Mouse (Mus musculus) MEL (cell line): ENCODE data around the gene Ces1c. TPM values are rescaled to one million over a fixed set of nuclear protein-coding genes. Genes with fewer than 3 reads are reported as not detected.
A peak's percentile ranks its signal among the peaks of the same experiment; 100 is the strongest.

Source experiments
- DNase-seq: peaks from one replicate; pipeline ENCODE4 v3.0.0; 2011; ENCODE audit warnings: low read depth, low spot score
- H3K27ac ChIP-seq: 2 replicates; pipeline ENCODE4 v1.5.1; 2012; ENCODE audit warnings: low read depth, mild to moderate bottlenecking, control low read depth, low read length, moderate library complexity; ENCODE audit not compliant: control insufficient read depth
- H3K27me3 ChIP-seq, 2 experiments: fragments of 150-350 bp in 1 of 2; sonication (generic) in 1 of 2; 2 replicates each; pipeline ENCODE4 v1.6.1; 2012; ENCODE audit warnings: low read length in 2 of 2, mild to moderate bottlenecking in 2 of 2, improper control_type of control experiment in 1 of 2, moderate library complexity in 1 of 2; ENCODE audit not compliant: insufficient read depth in 2 of 2, control insufficient read depth in 1 of 2
- H3K36me3 ChIP-seq, 2 experiments: 2 replicates each; pipeline ENCODE4 v1.6.1; 2012 to 2014; ENCODE audit warnings: low read length in 2 of 2, improper control_type of control experiment in 1 of 2, inconsistent platforms in 1 of 2, mild to moderate bottlenecking in 1 of 2; ENCODE audit not compliant: insufficient read depth in 2 of 2, control insufficient read depth in 1 of 2
- H3K4me1 ChIP-seq, 2 experiments: fragments of 150-350 bp in 1 of 2; sonication (generic) in 1 of 2; 2 replicates each; pipeline ENCODE4 v1.6.1; 2012; ENCODE audit warnings: low read length in 2 of 2, improper control_type of control experiment in 1 of 2, mild to moderate bottlenecking in 1 of 2; ENCODE audit not compliant: insufficient read depth in 2 of 2, control insufficient read depth in 1 of 2
- H3K4me3 ChIP-seq, 2 experiments: fragments of 150-350 bp in 1 of 2; sonication (generic) in 1 of 2; 2 replicates each; pipeline ENCODE4 v1.5.1; 2012; ENCODE audit warnings: low read depth in 2 of 2, low read length in 2 of 2, mild to moderate bottlenecking in 2 of 2, moderate library complexity in 2 of 2, control low read depth in 1 of 2, improper control_type of control experiment in 1 of 2; ENCODE audit not compliant: control insufficient read depth in 1 of 2, insufficient read depth in 1 of 2
- H3K79me2 ChIP-seq: 2 replicates; pipeline ENCODE4 v1.6.1; 2012; ENCODE audit warnings: mild to moderate bottlenecking, low read length, moderate library complexity; ENCODE audit not compliant: control insufficient read depth, poor library complexity, insufficient read depth
- H3K9ac ChIP-seq: 2 replicates; pipeline ENCODE4 v1.6.1; 2012; ENCODE audit warnings: low read depth, mild to moderate bottlenecking, control low read depth, low read length, moderate library complexity; ENCODE audit not compliant: control insufficient read depth, poor library complexity, severe bottlenecking
- H3K9me3 ChIP-seq: fragments of 150-350 bp; sonication (generic); replicated peaks from 2 replicates; pipeline ENCODE4 v1.6.1; 2012; ENCODE audit warnings: mild to moderate bottlenecking, low read length, improper control_type of control experiment, moderate library complexity; ENCODE audit not compliant: insufficient read depth
- BHLHE40 ChIP-seq: IDR thresholded peaks from 2 replicates; pipeline ENCODE4 v1.6.1; 2012; ENCODE audit warnings: low read depth, mild to moderate bottlenecking, inconsistent platforms, low read length, improper control_type of control experiment, borderline replicate concordance
- CHD1 ChIP-seq: IDR thresholded peaks from 2 replicates; pipeline ENCODE4 v1.6.1; 2012; ENCODE audit warnings: low read depth, mild to moderate bottlenecking, inconsistent platforms, low read length, improper control_type of control experiment
- CTCF ChIP-seq, 3 experiments: IDR thresholded peaks in 2 of 3; conservative IDR thresholded peaks in 1 of 3; 2 replicates each; pipeline ENCODE4 v1.5.1; 2011 to 2012; ENCODE audit warnings: low read length in 3 of 3, low read depth in 2 of 3, mild to moderate bottlenecking in 2 of 3, improper control_type of control experiment in 1 of 3, inconsistent platforms in 1 of 3, mixed read lengths in 1 of 3, moderate library complexity in 1 of 3; ENCODE audit not compliant: control insufficient read depth in 1 of 3, insufficient read depth in 1 of 3, poor library complexity in 1 of 3, severe bottlenecking in 1 of 3
- E2F4 ChIP-seq: IDR thresholded peaks from 2 replicates; pipeline ENCODE4 v1.6.1; 2011; ENCODE audit warnings: low read depth, low read length, improper control_type of control experiment, borderline replicate concordance
- GABPA ChIP-seq: IDR thresholded peaks from 2 replicates; pipeline ENCODE4 v1.6.1; 2012; ENCODE audit warnings: low read depth, mild to moderate bottlenecking, inconsistent platforms, low read length, improper control_type of control experiment, moderate library complexity
- GATA1 ChIP-seq: IDR thresholded peaks from 2 replicates; pipeline ENCODE4 v1.6.1; 2011; ENCODE audit warnings: low read depth, low read length, improper control_type of control experiment
- HCFC1 ChIP-seq: IDR thresholded peaks from 2 replicates; pipeline ENCODE4 v1.6.1; 2012; ENCODE audit warnings: low read depth, mild to moderate bottlenecking, inconsistent platforms, low read length, improper control_type of control experiment, moderate library complexity
- KAT2A ChIP-seq: conservative IDR thresholded peaks from 2 replicates; pipeline ENCODE4 v1.6.1; 2012; ENCODE audit warnings: low read depth, low read length, improper control_type of control experiment, inconsistent platforms
- MEF2A ChIP-seq: IDR thresholded peaks from 2 replicates; pipeline ENCODE4 v1.6.1; 2014; ENCODE audit warnings: low read depth, mild to moderate bottlenecking, inconsistent platforms, low read length, improper control_type of control experiment; ENCODE audit not compliant: poor library complexity, insufficient replicate concordance, severe bottlenecking; ENCODE audit errors: extremely low read depth
- NELFE ChIP-seq: IDR thresholded peaks from 2 replicates; pipeline ENCODE4 v1.6.1; 2011; ENCODE audit warnings: low read depth, low read length, improper control_type of control experiment
- POLR2A ChIP-seq, 2 experiments: IDR thresholded peaks; 2 replicates each; pipeline ENCODE4 v1.6.1; 2011 to 2012; ENCODE audit warnings: low read length in 2 of 2, mild to moderate bottlenecking in 2 of 2, control low read depth in 1 of 2, improper control_type of control experiment in 1 of 2, low read depth in 1 of 2, moderate library complexity in 1 of 2; ENCODE audit not compliant: control insufficient read depth in 1 of 2, insufficient read depth in 1 of 2, poor library complexity in 1 of 2
- POLR2AphosphoS5 ChIP-seq: IDR thresholded peaks from 2 replicates; pipeline ENCODE4 v1.6.1; 2012; ENCODE audit warnings: low read depth, borderline replicate concordance, mild to moderate bottlenecking, inconsistent platforms, low read length, moderate library complexity, mixed read lengths
- RAD21 ChIP-seq: IDR thresholded peaks from 2 replicates; pipeline ENCODE4 v1.6.1; 2011; ENCODE audit warnings: mild to moderate bottlenecking, low read depth, low read length, improper control_type of control experiment
- SIN3A ChIP-seq: IDR thresholded peaks from 2 replicates; pipeline ENCODE4 v1.6.1; 2012; ENCODE audit warnings: low read length, improper control_type of control experiment, inconsistent platforms
- SMC3 ChIP-seq: IDR thresholded peaks from 2 replicates; pipeline ENCODE4 v1.6.1; 2011; ENCODE audit warnings: low read depth, low read length, improper control_type of control experiment
- TAL1 ChIP-seq: IDR thresholded peaks from 2 replicates; pipeline ENCODE4 v1.6.1; 2012; ENCODE audit warnings: mild to moderate bottlenecking, inconsistent platforms, low read length, moderate library complexity, mixed read lengths
- TCF12 ChIP-seq: IDR thresholded peaks from 2 replicates; pipeline ENCODE4 v1.6.1; 2014; ENCODE audit warnings: low read depth, mild to moderate bottlenecking, inconsistent platforms, low read length, improper control_type of control experiment, moderate library complexity
- UBTF ChIP-seq: IDR thresholded peaks from 2 replicates; pipeline ENCODE4 v1.6.1; 2012; ENCODE audit warnings: low read depth, mild to moderate bottlenecking, inconsistent platforms, low read length, improper control_type of control experiment, moderate library complexity, borderline replicate concordance; ENCODE audit not compliant: insufficient read depth
- USF1 ChIP-seq: IDR thresholded peaks from 2 replicates; pipeline ENCODE4 v1.6.1; 2014; ENCODE audit warnings: low read depth, mild to moderate bottlenecking, inconsistent platforms, low read length, improper control_type of control experiment, moderate library complexity
- ZC3H11A ChIP-seq: IDR thresholded peaks from 2 replicates; pipeline ENCODE4 v1.6.1; 2012; ENCODE audit warnings: low read depth, mild to moderate bottlenecking, inconsistent platforms, low read length, improper control_type of control experiment
- ZNF384 ChIP-seq: IDR thresholded peaks from 2 replicates; pipeline ENCODE4 v1.6.1; 2012; ENCODE audit warnings: low read depth, mild to moderate bottlenecking, inconsistent platforms, low read length, improper control_type of control experiment
- polyA plus RNA-seq, 2 experiments: library from polyadenylated mRNA; stranded (reverse) in 1 of 2; unstranded in 1 of 2; fragments of >175 nt in 1 of 2; fragments of >200 nt in 1 of 2; gene quantifications; 2 replicates each; pipeline versions ENCODE4 v1.2.1 to v1.2.4; 2012; ENCODE audit warnings: low replicate concordance in 2 of 2, low read depth in 1 of 2; ENCODE audit not compliant: insufficient read length in 2 of 2, insufficient read depth in 1 of 2, missing spikeins in 1 of 2
- total RNA-seq: library from RNA; depleted of rRNA; stranded (reverse); fragments of 300-350 nt; gene quantifications from 2 replicates; pipeline ENCODE4 v1.2.3, GENCODE M21; 2012; rRNA removed

The Ces1c gene
- total and polyA plus RNA-seq, 3 experiments = not detected

GRCm38 (mm10) chr8:93059185-93059584 lies 71.9 kb downstream of the Ces1c start:
- Histone ChIP-seq H3K4me3 (no peak overlapping the region), H3K27ac (no peak overlapping the region), H3K9ac (no peak overlapping the region), H3K36me3 (no peaks in the 10 kb centered on the region), H3K9me3 (no peaks in the 10 kb centered on the region), H3K4me1 (no peaks in the 10 kb centered on the region), H3K27me3 (no peaks in the 10 kb centered on the region), H3K79me2 (no peaks in the 10 kb centered on the region)
- DNase-seq = peak; percentile 13
- TF ChIP-seq RAD21 (peak; percentile 11), SMC3 (peak; percentile 38), CTCF (IDR thresholded peaks at IDR 0.05 in 2 of 3, conservative IDR thresholded peaks at IDR 0.05 in 1 of 3; ENCODE audit: control insufficient read depth in 1 of 3, insufficient read depth in 1 of 3, low read depth in 2 of 3, low read length in 3 of 3, poor library complexity in 1 of 3, severe bottlenecking in 1 of 3) (peak in 1 of 3 experiments; percentile 31; a peak in 2 of 6 replicates), KAT2A (no peak)

GRCm38 (mm10) chr8:93055238-93055637 lies 75.8 kb downstream of the Ces1c start:
- no peak for TF ChIP-seq CHD1
- TF ChIP-seq POLR2AphosphoS5 = no peak
- no peak for TF ChIP-seq SIN3A
- TF ChIP-seq MEF2A = no peak
- TF ChIP-seq ZNF384 = no peak
- no peak for TF ChIP-seq NELFE
- no peak for TF ChIP-seq KAT2A
- no peak for TF ChIP-seq BHLHE40
- no peak for TF ChIP-seq CTCF (IDR thresholded peaks at IDR 0.05 in 2 of 3, conservative IDR thresholded peaks at IDR 0.05 in 1 of 3; ENCODE audit: control insufficient read depth in 1 of 3, insufficient read depth in 1 of 3, low read depth in 2 of 3, low read length in 3 of 3, poor library complexity in 1 of 3, severe bottlenecking in 1 of 3)
- TF ChIP-seq USF1 = no peak
- no peak for TF ChIP-seq TAL1
- no peak for TF ChIP-seq GATA1
- no peak for TF ChIP-seq HCFC1
- TF ChIP-seq TCF12 = no peak
- TF ChIP-seq POLR2A (IDR thresholded peaks at IDR 0.05; ENCODE audit: control insufficient read depth in 1 of 2, insufficient read depth in 1 of 2, low read depth in 1 of 2, low read length in 2 of 2, poor library complexity in 1 of 2) = no peak
- TF ChIP-seq E2F4 = no peak
- TF ChIP-seq ZC3H11A = no peak
- TF ChIP-seq GABPA = no peak
- TF ChIP-seq RAD21 = no peak
- no peak for TF ChIP-seq UBTF
- H3K4me1 ChIP-seq = no peaks in the 10 kb centered on the region
- no peak overlapping the region for H3K27ac ChIP-seq
- H3K9ac ChIP-seq = no peak overlapping the region
- no peak overlapping the region for H3K4me3 ChIP-seq
- H3K27me3 ChIP-seq = no peaks in the 10 kb centered on the region
- no peaks in the 10 kb centered on the region for H3K36me3 ChIP-seq
- no peaks in the 10 kb centered on the region for H3K79me2 ChIP-seq
- H3K9me3 ChIP-seq = no peaks in the 10 kb centered on the region
- no peak for DNase-seq

Other genes starting within 250 kb of the Ces1c start
- 0.16 and 0.62 TPM in 2 replicates for gene Capns2, start 229.9 kb downstream of the Ces1c start, total RNA-seq
- under 1 TPM in 1 of 2 experiments, not detected in 1; 0.21 TPM for gene Capns2, start 229.9 kb downstream of the Ces1c start, polyA plus RNA-seq
- not detected in 2 replicates for gene Slc6a2, start 171.2 kb downstream of the Ces1c start, total RNA-seq
- under 1 TPM in 1 of 2 experiments, not detected in 1; 0.03 TPM for gene Slc6a2, start 171.2 kb downstream of the Ces1c start, polyA plus RNA-seq
- not detected in 2 replicates for gene Ces1a, start 83.1 kb downstream of the Ces1c start, total RNA-seq
- gene Ces1a, start 83.1 kb downstream of the Ces1c start, polyA plus RNA-seq = not detected
- gene Ces1b, start 51.3 kb downstream of the Ces1c start, total RNA-seq = not detected in 2 replicates
- gene Ces1b, start 51.3 kb downstream of the Ces1c start, polyA plus RNA-seq = not detected
- not detected in 2 replicates for gene Ces1d, start 66.6 kb upstream of the Ces1c start, total RNA-seq
- not detected for gene Ces1d, start 66.6 kb upstream of the Ces1c start, polyA plus RNA-seq
- not detected in 2 replicates for gene Ces1e, start 98.3 kb upstream of the Ces1c start, total RNA-seq
- not detected for gene Ces1e, start 98.3 kb upstream of the Ces1c start, polyA plus RNA-seq
- gene Ces1f, start 148.5 kb upstream of the Ces1c start, total RNA-seq = 0.23 TPM in 1 of 2 replicates, not detected in the other
- gene Ces1f, start 148.5 kb upstream of the Ces1c start, polyA plus RNA-seq = not detected
- gene Ces1g, start 206.0 kb upstream of the Ces1c start, total RNA-seq = not detected in 2 replicates
- not detected for gene Ces1g, start 206.0 kb upstream of the Ces1c start, polyA plus RNA-seq
- not detected in 2 replicates for gene Ces1h, start 248.4 kb upstream of the Ces1c start, total RNA-seq
- not detected for gene Ces1h, start 248.4 kb upstream of the Ces1c start, polyA plus RNA-seq